Mouse (Mus musculus) hindbrain, embryonic 10.5 days (tissue): ENCODE measurements at regions not wholly inside any gene's neighbourhood (a gene's known extent, or its start where the extent isn't known, plus 50 kb on each side); places are given as distances from the start of the nearest gene placed in this dataset.

Experiments
- DNase-seq: peaks from one replicate; pipeline ENCODE4 v3.0.0-alpha.2; 2017; ENCODE audit warnings: low spot score
- H3K27ac ChIP-seq: fragments of 300-500 bp; sonication (generic); 2 replicates; pipeline ENCODE4 v1.5.1; 2016; ENCODE audit warnings: mild to moderate bottlenecking, moderate library complexity
- H3K27me3 ChIP-seq: fragments of 300-500 bp; sonication (generic); 2 replicates; pipeline ENCODE4 v1.6.1; 2016; ENCODE audit warnings: mild to moderate bottlenecking; ENCODE audit not compliant: poor library complexity, insufficient read depth, severe bottlenecking
- H3K36me3 ChIP-seq: fragments of 300-500 bp; sonication (generic); 2 replicates; pipeline ENCODE4 v1.6.1; 2016; ENCODE audit warnings: mild to moderate bottlenecking, moderate library complexity
- H3K4me1 ChIP-seq: fragments of 300-500 bp; sonication (generic); replicated peaks from 2 replicates; pipeline ENCODE4 v1.6.1; 2016; ENCODE audit warnings: mild to moderate bottlenecking
- H3K4me3 ChIP-seq: fragments of 300-500 bp; sonication (generic); 2 replicates; pipeline ENCODE4 v1.5.1; 2016; ENCODE audit warnings: mild to moderate bottlenecking, moderate library complexity
- H3K9me3 ChIP-seq: fragments of 300-500 bp; sonication (generic); 2 replicates; pipeline ENCODE4 v1.6.1; 2016; ENCODE audit warnings: mild to moderate bottlenecking, moderate library complexity
- WGBS: fragments of 180-500 bp; shearing (Covaris S2); methylation state at CpG from one replicate; pipeline ENCODE4 v1.1.7; 2016; 5-methylcytosine and 5-hydroxymethylcytosine counted together

GRCm38 (mm10) chr1:4570730-4571129 is 237.0 kb upstream of the Gm37988 start:
- 88% methylated on average over 4 of the region's 4 CpGs for WGBS
- peaks cover 14% of the 10 kb centered on the region; the same call in 1 of the 2 replicates for H3K4me1 ChIP-seq
- peaks cover 6% of the 10 kb centered on the region; the same call in 1 of the 2 replicates for H3K9me3 ChIP-seq
- H3K36me3 ChIP-seq: no peaks in the 10 kb centered on the region
- H3K4me3 ChIP-seq: peak overlapping the region; percentile 66; the same call in 1 of the 2 replicates
- no peaks in the 10 kb centered on the region for H3K27me3 ChIP-seq
- no peak for DNase-seq
- H3K27ac ChIP-seq: peak overlapping the region; percentile 97; the same call in 1 of the 2 replicates

- Histone ChIP-seq H3K4me3 (peak overlapping the region; percentile 66), H3K9me3 (peaks cover 6% of the 10 kb centered on the region; the same call in 1 of the 2 replicates), H3K4me1 (peaks cover 14% of the 10 kb centered on the region; the same call in 1 of the 2 replicates), H3K36me3 (no peaks in the 10 kb centered on the region), H3K27ac (peak overlapping the region; percentile 97), H3K27me3 (no peaks in the 10 kb centered on the region)
- under 1% methylated on average over 58 of the region's 58 CpGs for WGBS
- DNase-seq: peak; percentile 83
Observed at GRCm38 (mm10) chr1:4571299-4572202, 236.1 kb upstream of the Gm37988 start.

- peak overlapping the region; percentile 97 for H3K27ac ChIP-seq
Observed at GRCm38 (mm10) chr1:4572311-4572710, 235.4 kb upstream of the Gm37988 start.

GRCm38 (mm10) chr1:4574101-4574500 is 233.6 kb upstream of the Gm37988 start:
- Histone ChIP-seq H3K4me3 (no peak overlapping the region), H3K9me3 (no peaks in the 10 kb centered on the region), H3K36me3 (no peaks in the 10 kb centered on the region), H3K27ac (no peak overlapping the region), H3K27me3 (no peaks in the 10 kb centered on the region), H3K4me1 (peaks cover 14% of the 10 kb centered on the region; the same call in 1 of the 2 replicates)
- 56% methylated on average over 1 of the region's 1 CpGs for WGBS
- no peak for DNase-seq

More at GRCm38 (mm10) chr1:4572311-4572710, 235.4 kb upstream of the Gm37988 start:
- 45% methylated on average over 3 of the region's 3 CpGs for WGBS
- no peaks in the 10 kb centered on the region for H3K36me3 ChIP-seq
- H3K9me3 ChIP-seq: peaks cover 6% of the 10 kb centered on the region; the same call in 1 of the 2 replicates
- H3K4me1 ChIP-seq: peaks cover 14% of the 10 kb centered on the region; the same call in 1 of the 2 replicates
- no peaks in the 10 kb centered on the region for H3K27me3 ChIP-seq
- DNase-seq: no peak
- H3K4me3 ChIP-seq: peak overlapping the region; percentile 66

- Histone ChIP-seq H3K9me3 (no peaks in the 10 kb centered on the region), H3K36me3 (no peaks in the 10 kb centered on the region), H3K4me3 (no peak overlapping the region), H3K27ac (no peak overlapping the region), H3K4me1 (peaks cover 2% of the 10 kb centered on the region; the same call in 1 of the 2 replicates), H3K27me3 (no peaks in the 10 kb centered on the region)
- WGBS: 71% methylated on average over 1 of the region's 1 CpGs
- DNase-seq: no peak
Observed at GRCm38 (mm10) chr1:4576957-4577356, 230.7 kb upstream of the Gm37988 start.

- H3K9me3 ChIP-seq: no peaks in the 10 kb centered on the region
- no peak overlapping the region for H3K4me3 ChIP-seq
- no peaks in the 10 kb centered on the region for H3K36me3 ChIP-seq
- no peak for DNase-seq
- no peaks in the 10 kb centered on the region for H3K27me3 ChIP-seq
- H3K4me1 ChIP-seq: no peaks in the 10 kb centered on the region
- no peak overlapping the region for H3K27ac ChIP-seq
Observed at GRCm38 (mm10) chr1:4582534-4582933, 225.2 kb upstream of the Gm37988 start.

GRCm38 (mm10) chr1:4597856-4598255 is 209.8 kb upstream of the Gm37988 start:
- no peaks in the 10 kb centered on the region for H3K36me3 ChIP-seq
- no peaks in the 10 kb centered on the region for H3K27me3 ChIP-seq
- no peak overlapping the region for H3K27ac ChIP-seq
- DNase-seq: no peak
- no peak overlapping the region for H3K4me3 ChIP-seq
- WGBS: 74% methylated on average over 3 of the region's 3 CpGs
- no peaks in the 10 kb centered on the region for H3K9me3 ChIP-seq
- H3K4me1 ChIP-seq: no peaks in the 10 kb centered on the region

GRCm38 (mm10) chr1:4598425-4598824 is 209.3 kb upstream of the Gm37988 start:
- no peak for DNase-seq
- H3K9me3 ChIP-seq: no peaks in the 10 kb centered on the region
- H3K27me3 ChIP-seq: no peaks in the 10 kb centered on the region
- WGBS: 49% methylated on average over 3 of the region's 3 CpGs
- H3K4me1 ChIP-seq: no peaks in the 10 kb centered on the region
- no peak overlapping the region for H3K27ac ChIP-seq
- H3K36me3 ChIP-seq: no peaks in the 10 kb centered on the region
- no peak overlapping the region for H3K4me3 ChIP-seq

- H3K4me1 ChIP-seq: no peaks in the 10 kb centered on the region
- H3K27ac ChIP-seq: no peak overlapping the region
- no peak for DNase-seq
- H3K9me3 ChIP-seq: no peaks in the 10 kb centered on the region
- no peaks in the 10 kb centered on the region for H3K36me3 ChIP-seq
- H3K27me3 ChIP-seq: no peaks in the 10 kb centered on the region
- 84% methylated on average over 3 of the region's 3 CpGs for WGBS
- H3K4me3 ChIP-seq: no peak overlapping the region
Observed at GRCm38 (mm10) chr1:4602386-4602785, 205.3 kb upstream of the Gm37988 start.

- Histone ChIP-seq H3K9me3 (0 out of 2 replicates have a peak, but pooled peaks cover 5% of the 10 kb centered on the region), H3K4me1 (no peaks in the 10 kb centered on the region), H3K4me3 (no peak overlapping the region), H3K36me3 (no peaks in the 10 kb centered on the region), H3K27ac (no peak overlapping the region), H3K27me3 (no peaks in the 10 kb centered on the region)
- WGBS: 35% methylated on average over 2 of the region's 2 CpGs
- no peak for DNase-seq
Observed at GRCm38 (mm10) chr1:4608824-4609223, 198.9 kb upstream of the Gm37988 start.

GRCm38 (mm10) chr1:4613305-4613704 is 194.4 kb upstream of the Gm37988 start:
- no peaks in the 10 kb centered on the region for H3K4me1 ChIP-seq
- H3K9me3 ChIP-seq: 0 out of 2 replicates have a peak, but pooled peaks cover 5% of the 10 kb centered on the region
- no peaks in the 10 kb centered on the region for H3K36me3 ChIP-seq
- WGBS: 81% methylated on average over 4 of the region's 4 CpGs
- no peak for DNase-seq
- H3K27ac ChIP-seq: no peak overlapping the region
- H3K4me3 ChIP-seq: no peak overlapping the region
- H3K27me3 ChIP-seq: no peaks in the 10 kb centered on the region

- Histone ChIP-seq H3K4me1 (no peaks in the 10 kb centered on the region), H3K27me3 (no peaks in the 10 kb centered on the region), H3K36me3 (no peaks in the 10 kb centered on the region), H3K4me3 (no peak overlapping the region), H3K9me3 (0 out of 2 replicates have a peak, but pooled peaks cover under 1% of the 10 kb centered on the region), H3K27ac (no peak overlapping the region)
- no peak for DNase-seq
- 88% methylated on average over 1 of the region's 1 CpGs for WGBS
Observed at GRCm38 (mm10) chr1:4615286-4615685, 192.4 kb upstream of the Gm37988 start.

GRCm38 (mm10) chr1:4617479-4617878 is 190.2 kb upstream of the Gm37988 start:
- WGBS: 86% methylated on average over 10 of the region's 10 CpGs
- H3K27me3 ChIP-seq: no peaks in the 10 kb centered on the region
- no peaks in the 10 kb centered on the region for H3K36me3 ChIP-seq

More at GRCm38 (mm10) chr1:4617479-4617878, 190.2 kb upstream of the Gm37988 start:
- no peak overlapping the region for H3K4me3 ChIP-seq
- H3K4me1 ChIP-seq: no peaks in the 10 kb centered on the region
- H3K9me3 ChIP-seq: no peaks in the 10 kb centered on the region
- H3K27ac ChIP-seq: no peak overlapping the region
- DNase-seq: no peak
